Mouse (Mus musculus): ENCODE results near the gene Gm21973. TPM values are rescaled to one million over a fixed set of nuclear protein-coding genes. Genes with fewer than 3 reads are reported as not detected.

The Gm21973 gene
- polyA plus RNA-seq, 1 experiment from 2014 or later = not detected

DNA sequence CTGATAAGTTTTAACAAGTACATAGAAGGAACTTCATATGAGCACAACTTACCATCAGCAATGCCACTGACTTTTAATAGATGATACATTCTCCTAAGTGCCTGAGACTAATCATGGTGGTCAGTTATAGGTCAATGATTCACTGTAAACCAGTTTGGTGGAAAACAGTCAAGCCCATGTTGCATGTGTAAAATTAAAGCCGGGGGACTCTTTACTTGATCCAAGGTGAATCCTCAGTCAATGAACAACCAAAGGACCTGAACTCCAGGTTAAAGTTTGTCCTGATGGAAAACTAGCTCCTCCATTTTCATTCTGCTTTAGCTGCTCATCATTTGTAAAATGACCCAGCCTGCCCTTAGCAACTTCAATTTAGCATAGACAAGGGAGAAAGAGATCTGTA lies 7.4 kb downstream of the Gm21973 start:
- H3K27ac ChIP-seq = no peak overlapping the region
- WGBS = 98% methylated on average over 1 of the region's 1 CpGs
- H3K9ac ChIP-seq = no peak overlapping the region
- no peak overlapping the region for H3K4me3 ChIP-seq
- no peaks in the 10 kb centered on the region for H3K27me3 ChIP-seq
- ATAC-seq (ENCODE audit: insufficient number of reproducible peaks, low FRiP score, low TSS enrichment, low read depth) = no peak
- no peaks in the 10 kb centered on the region for H3K4me1 ChIP-seq
- H3K36me3 ChIP-seq = no peaks in the 10 kb centered on the region
- H3K9me3 ChIP-seq = no peaks in the 10 kb centered on the region
- H3K4me2 ChIP-seq = no peak overlapping the region

DNA sequence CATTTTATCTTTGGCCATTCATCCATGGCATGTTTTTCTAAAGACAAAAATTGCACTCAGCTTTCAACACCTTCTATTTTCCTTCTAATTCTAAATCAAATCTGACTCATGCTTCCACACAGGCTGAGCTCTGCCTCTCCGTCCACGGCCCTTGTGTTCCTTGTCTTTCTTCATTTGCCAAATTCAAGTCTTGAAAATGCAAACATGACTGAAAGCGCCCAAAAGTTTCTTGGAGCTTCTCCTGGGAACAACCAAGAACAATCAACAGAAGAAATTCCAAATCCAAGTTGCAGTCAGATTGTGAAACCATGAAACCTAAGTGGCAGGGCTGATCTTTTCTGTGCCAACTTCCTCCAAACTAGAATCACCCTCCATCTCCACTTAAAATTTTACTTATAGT lies 13.4 kb downstream of the Gm21973 start:
- no peaks in the 10 kb centered on the region for H3K27me3 ChIP-seq
- H3K4me2 ChIP-seq = no peak overlapping the region
- no peaks in the 10 kb centered on the region for H3K4me1 ChIP-seq
- H3K4me3 ChIP-seq = no peak overlapping the region
- no peak overlapping the region for H3K27ac ChIP-seq
- H3K36me3 ChIP-seq = no peaks in the 10 kb centered on the region
- WGBS = 77% methylated on average over 3 of the region's 3 CpGs
- H3K9ac ChIP-seq = no peak overlapping the region
- no peaks in the 10 kb centered on the region for H3K9me3 ChIP-seq
- ATAC-seq (ENCODE audit: insufficient number of reproducible peaks, low FRiP score, low TSS enrichment, low read depth) = no peak

- Histone ChIP-seq H3K36me3 (no peaks in the 10 kb centered on the region), H3K9me3 (no peaks in the 10 kb centered on the region), H3K4me2 (no peak overlapping the region), H3K27ac (no peak overlapping the region), H3K27me3 (no peaks in the 10 kb centered on the region), H3K9ac (no peak overlapping the region), H3K4me3 (no peak overlapping the region), H3K4me1 (no peaks in the 10 kb centered on the region)
- 90% methylated on average over 6 of the region's 6 CpGs for WGBS
- no peak for ATAC-seq (ENCODE audit: insufficient number of reproducible peaks, low FRiP score, low TSS enrichment, low read depth)
These were observed 21.9 kb downstream of the Gm21973 start for GRCm38 (mm10) chr15:10347044-10347443.

- Histone ChIP-seq H3K36me3 (no peaks in the 10 kb centered on the region), H3K27ac (no peak within 1 kb of the TSS), H3K9ac (no peak within 1 kb of the TSS), H3K4me3 (no peak within 1 kb of the TSS), H3K9me3 (no peaks in the 10 kb centered on the region), H3K27me3 (no peaks in the 10 kb centered on the region), H3K4me1 (no peaks in the 10 kb centered on the region), H3K4me2 (no peak within 1 kb of the TSS)
- WGBS = 77% methylated on average over 9 of the region's 9 CpGs
- no peak for ATAC-seq (ENCODE audit: insufficient number of reproducible peaks, low FRiP score, low TSS enrichment, low read depth)
These were observed 33.1 kb downstream of the Gm21973 start, which contains the start of gene Agxt2 for GRCm38 (mm10) chr15:10358039-10358948. Gene Agxt2, plus strand, starts transcription at chr15:10358532.

DNA sequence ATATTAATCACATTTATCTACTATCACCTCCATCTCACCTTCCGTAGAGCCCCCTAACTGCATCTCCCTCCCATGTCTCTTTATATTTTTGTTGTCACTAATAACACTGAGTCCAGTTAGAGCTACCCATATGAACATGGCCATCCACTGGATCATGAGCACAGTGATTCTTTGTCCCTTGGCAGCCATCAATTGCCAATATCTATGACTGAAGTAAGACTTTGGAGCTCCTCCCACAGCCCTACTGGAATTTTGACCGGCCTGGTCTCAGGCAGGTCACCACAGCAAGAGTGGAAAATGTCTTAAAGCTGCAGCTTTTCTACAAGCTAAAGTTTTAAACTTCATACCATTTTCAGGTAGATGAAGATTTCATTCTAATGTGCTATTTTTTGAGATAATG lies 41.2 kb downstream of the Gm21973 start:
- no peaks in the 10 kb centered on the region for H3K9me3 ChIP-seq
- WGBS = 82% methylated on average over 2 of the region's 2 CpGs

GRCm38 (mm10) chr15:10375404-10375803 lies 50.2 kb downstream of the Gm21973 start:
- H3K4me1 ChIP-seq = no peaks in the 10 kb centered on the region
- no peak overlapping the region for H3K27ac ChIP-seq
- no peaks in the 10 kb centered on the region for H3K36me3 ChIP-seq
- H3K9me3 ChIP-seq = no peaks in the 10 kb centered on the region
- H3K9ac ChIP-seq = no peak overlapping the region
- H3K27me3 ChIP-seq = no peaks in the 10 kb centered on the region
- no peak for ATAC-seq (ENCODE audit: insufficient number of reproducible peaks, low FRiP score, low TSS enrichment, low read depth)
- H3K4me3 ChIP-seq = no peak overlapping the region
- H3K4me2 ChIP-seq = no peak overlapping the region
- WGBS = 77% methylated on average over 3 of the region's 3 CpGs

More for the DNA sequence above, 41.2 kb downstream of the Gm21973 start:
- H3K4me3 ChIP-seq = no peak overlapping the region
- no peak for ATAC-seq (ENCODE audit: insufficient number of reproducible peaks, low FRiP score, low TSS enrichment, low read depth)
- H3K27ac ChIP-seq = no peak overlapping the region
- H3K27me3 ChIP-seq = no peaks in the 10 kb centered on the region
- H3K9ac ChIP-seq = no peak overlapping the region
- H3K4me2 ChIP-seq = no peak overlapping the region
- H3K36me3 ChIP-seq = no peaks in the 10 kb centered on the region
- no peaks in the 10 kb centered on the region for H3K4me1 ChIP-seq

DNA sequence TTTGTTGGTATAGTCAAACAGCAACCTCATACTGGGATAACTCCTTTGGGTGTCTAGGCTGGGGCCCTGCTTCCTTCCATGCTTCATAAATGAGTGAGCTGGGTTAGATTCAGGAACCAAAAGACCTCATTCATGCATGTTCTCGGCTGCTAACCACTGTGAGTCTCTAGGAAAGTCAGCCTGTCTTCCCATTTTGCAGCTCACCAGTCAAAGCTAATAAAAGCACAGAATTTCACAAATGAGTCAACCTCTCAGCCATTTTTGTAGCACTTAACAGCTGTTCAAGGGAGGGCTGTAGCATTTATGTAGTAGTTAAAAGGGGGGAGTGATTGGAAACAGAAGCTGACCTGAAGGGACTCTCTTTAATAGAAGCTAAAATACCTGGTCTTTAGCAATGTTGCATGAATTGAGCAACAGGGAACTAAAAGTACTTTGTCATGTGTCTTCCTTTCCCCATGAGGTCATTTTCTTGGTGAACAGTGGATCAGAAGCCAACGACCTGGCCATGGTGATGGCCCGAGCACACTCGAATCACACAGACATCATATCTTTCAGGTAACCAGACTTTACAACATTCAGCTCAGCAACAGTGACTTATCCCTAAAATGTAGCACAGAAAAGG lies 53.3 kb downstream of the Gm21973 start:
- Histone ChIP-seq H3K27ac (no peak overlapping the region), H3K4me3 (no peak overlapping the region), H3K4me2 (no peak overlapping the region), H3K4me1 (no peaks in the 10 kb centered on the region), H3K9me3 (no peaks in the 10 kb centered on the region), H3K27me3 (no peaks in the 10 kb centered on the region), H3K9ac (no peak overlapping the region), H3K36me3 (no peaks in the 10 kb centered on the region)
- ATAC-seq (ENCODE audit: insufficient number of reproducible peaks, low FRiP score, low TSS enrichment, low read depth) = no peak
- WGBS = 46% methylated on average over 4 of the region's 4 CpGs

DNA sequence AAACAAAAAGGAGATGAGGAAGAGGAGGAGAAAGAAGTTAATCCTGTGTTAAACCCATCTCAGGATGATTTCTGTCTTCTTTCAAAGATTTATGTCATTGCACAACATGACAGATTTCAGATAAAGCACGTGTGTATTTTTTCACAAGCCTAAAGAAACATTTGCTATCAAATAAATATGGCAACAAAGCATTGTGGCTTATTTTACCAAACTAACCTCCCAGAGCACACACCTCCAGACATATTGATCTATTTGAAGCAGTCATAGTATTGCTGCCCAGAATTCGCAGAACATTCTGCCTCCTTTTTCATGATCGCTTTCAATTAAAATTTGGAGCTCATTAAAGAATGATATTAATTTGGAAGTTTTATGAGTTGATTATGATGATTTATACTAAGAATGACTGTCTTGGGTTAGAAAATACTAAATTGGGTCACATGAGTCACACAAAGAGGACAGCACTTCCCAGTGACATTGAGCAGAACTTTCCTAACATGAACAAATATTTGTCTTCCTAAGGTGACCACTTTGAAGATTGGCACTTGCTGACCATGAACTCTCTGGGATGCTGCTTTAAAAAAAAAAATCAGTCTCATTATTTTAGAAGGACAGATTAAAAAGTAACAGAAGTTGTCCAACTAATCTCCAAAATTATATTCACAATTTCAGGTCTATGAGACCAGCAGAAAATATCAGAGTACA lies 54.7 kb downstream of the Gm21973 start:
- Histone ChIP-seq H3K4me3 (no peak overlapping the region), H3K27ac (no peak overlapping the region), H3K9me3 (no peaks in the 10 kb centered on the region), H3K4me2 (no peak overlapping the region), H3K9ac (no peak overlapping the region), H3K36me3 (no peaks in the 10 kb centered on the region), H3K27me3 (no peaks in the 10 kb centered on the region), H3K4me1 (no peaks in the 10 kb centered on the region)
- ATAC-seq (ENCODE audit: insufficient number of reproducible peaks, low FRiP score, low TSS enrichment, low read depth) = no peak
- 85% methylated on average over 3 of the region's 3 CpGs for WGBS

DNA sequence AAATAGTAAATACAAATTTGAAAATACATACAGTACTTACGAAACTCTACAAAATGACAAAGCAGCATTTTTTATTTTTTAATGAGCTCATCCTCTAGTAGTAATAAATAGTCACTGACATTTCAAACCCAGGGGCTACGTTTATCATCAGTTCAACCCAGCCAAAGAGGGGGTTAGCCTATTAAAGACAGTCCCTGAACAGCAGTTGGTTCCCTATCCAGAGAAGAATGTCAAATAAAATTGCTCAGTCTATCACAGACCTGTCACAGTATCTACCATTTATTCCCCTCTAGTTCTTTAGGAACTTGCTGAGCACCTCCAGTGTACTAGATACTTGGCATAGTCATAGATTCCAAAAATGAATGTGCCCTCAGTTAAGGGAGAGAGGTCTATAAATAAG lies 62.1 kb downstream of the Gm21973 start:
- Histone ChIP-seq H3K4me3 (no peak overlapping the region), H3K9ac (no peak overlapping the region), H3K4me2 (no peak overlapping the region), H3K9me3 (no peaks in the 10 kb centered on the region), H3K4me1 (no peaks in the 10 kb centered on the region), H3K27ac (no peak overlapping the region), H3K36me3 (no peaks in the 10 kb centered on the region), H3K27me3 (no peaks in the 10 kb centered on the region)
- ATAC-seq (ENCODE audit: insufficient number of reproducible peaks, low FRiP score, low TSS enrichment, low read depth) = no peak
- WGBS = 57% methylated on average over 2 of the region's 2 CpGs

DNA sequence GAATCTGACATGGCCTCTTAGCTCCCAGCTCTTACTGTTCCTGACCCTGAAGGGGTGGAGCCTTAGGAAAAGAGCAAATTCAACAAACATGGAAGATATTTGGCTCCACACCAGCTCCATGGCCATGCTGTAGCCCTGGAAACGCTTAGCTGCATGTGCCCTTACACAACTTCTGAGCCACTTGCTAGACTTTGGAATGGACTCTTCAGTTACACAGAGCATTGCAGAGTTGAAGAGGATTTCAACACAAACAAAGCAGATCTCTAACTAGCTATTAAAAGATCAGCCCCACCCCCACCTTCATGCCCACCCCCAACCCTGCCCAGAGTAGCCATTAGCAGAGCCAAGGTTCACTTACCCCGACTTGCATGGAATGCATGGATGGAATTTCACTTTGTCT lies 74.6 kb downstream of the Gm21973 start:
- WGBS = 77% methylated on average over 2 of the region's 2 CpGs
- no peak for ATAC-seq (ENCODE audit: insufficient number of reproducible peaks, low FRiP score, low TSS enrichment, low read depth)

DNA sequence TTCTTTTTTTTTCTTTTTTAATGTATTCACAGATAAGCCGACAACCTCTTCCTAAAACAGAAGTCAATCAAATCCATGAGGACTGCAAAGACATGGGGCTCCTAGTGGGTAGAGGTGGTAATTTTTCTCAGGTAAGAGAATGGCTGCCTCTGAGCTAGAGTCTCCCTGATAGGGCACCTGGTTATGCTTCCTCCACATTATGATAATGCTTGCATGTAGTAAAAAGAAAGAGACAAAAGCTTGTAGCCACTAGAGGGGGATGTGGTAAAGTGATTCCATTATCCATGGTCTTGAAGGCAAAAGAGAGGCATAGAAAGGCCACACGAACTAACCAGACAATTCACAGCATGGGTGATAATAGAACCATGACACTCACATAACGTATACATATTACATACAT lies 75.2 kb downstream of the Gm21973 start:
- Histone ChIP-seq H3K4me2 (no peak overlapping the region), H3K27ac (no peak overlapping the region), H3K4me3 (no peak overlapping the region), H3K27me3 (no peaks in the 10 kb centered on the region), H3K36me3 (no peaks in the 10 kb centered on the region), H3K4me1 (no peaks in the 10 kb centered on the region), H3K9me3 (no peaks in the 10 kb centered on the region), H3K9ac (no peak overlapping the region)
- 65% methylated on average over 3 of the region's 3 CpGs for WGBS
- ATAC-seq (ENCODE audit: insufficient number of reproducible peaks, low FRiP score, low TSS enrichment, low read depth) = no peak

More for the DNA sequence above, 74.6 kb downstream of the Gm21973 start:
- H3K27me3 ChIP-seq = no peaks in the 10 kb centered on the region
- H3K4me1 ChIP-seq = no peaks in the 10 kb centered on the region
- H3K4me2 ChIP-seq = no peak overlapping the region
- no peaks in the 10 kb centered on the region for H3K36me3 ChIP-seq
- H3K9ac ChIP-seq = no peak overlapping the region
- no peaks in the 10 kb centered on the region for H3K9me3 ChIP-seq
- H3K4me3 ChIP-seq = no peak overlapping the region
- H3K27ac ChIP-seq = no peak overlapping the region

- no peaks in the 10 kb centered on the region for H3K27me3 ChIP-seq
- H3K4me3 ChIP-seq = no peak overlapping the region
- no peak overlapping the region for H3K27ac ChIP-seq
- H3K36me3 ChIP-seq = no peaks in the 10 kb centered on the region
- ATAC-seq (ENCODE audit: insufficient number of reproducible peaks, low FRiP score, low TSS enrichment, low read depth) = no peak
- no peaks in the 10 kb centered on the region for H3K4me1 ChIP-seq
- H3K9me3 ChIP-seq = no peaks in the 10 kb centered on the region
- WGBS = 84% methylated on average over 3 of the region's 3 CpGs
- no peak overlapping the region for H3K9ac ChIP-seq
- H3K4me2 ChIP-seq = no peak overlapping the region
These were observed 84.7 kb downstream of the Gm21973 start for GRCm38 (mm10) chr15:10409842-10410241.
